Mouse (Mus musculus) heart, adult 2 months (tissue): ENCODE measurements around the gene Coq9.

Source experiments
- CTCF ChIP-seq: fragments of 200-600 bp; IDR thresholded peaks from 2 replicates; pipeline ENCODE4 v1.8.1; 2022; ENCODE audit warnings: antibody characterized with exemption, mild to moderate bottlenecking, moderate library complexity
- POLR2A ChIP-seq: fragments of 200-500 bp; IDR thresholded peaks from 2 replicates; pipeline ENCODE4 v1.6.1; 2011; ENCODE audit warnings: mild to moderate bottlenecking, low read depth, low read length, control low read depth; ENCODE audit not compliant: insufficient read depth

GRCm38 (mm10) chr8:94865292-94865691 lies 27.2 kb downstream of the Coq9 start:
- TF ChIP-seq CTCF (no peak), POLR2A (no peak)
